Mouse (Mus musculus): ENCODE data around the gene Cntrob.

GRCm38 (mm10) chr11:69332713-69333253 lies 9.2 kb upstream of the Cntrob start:
- TF ChIP-seq EP300 (IDR thresholded peaks at IDR 0.05; ENCODE audit: low read depth): no peak
- TF ChIP-seq CTCF (IDR thresholded peaks at IDR 0.05; ENCODE audit: low read depth): no peak
